ENCODE assay signal across 21 mouse cellular contexts in the genomic region with DNA sequence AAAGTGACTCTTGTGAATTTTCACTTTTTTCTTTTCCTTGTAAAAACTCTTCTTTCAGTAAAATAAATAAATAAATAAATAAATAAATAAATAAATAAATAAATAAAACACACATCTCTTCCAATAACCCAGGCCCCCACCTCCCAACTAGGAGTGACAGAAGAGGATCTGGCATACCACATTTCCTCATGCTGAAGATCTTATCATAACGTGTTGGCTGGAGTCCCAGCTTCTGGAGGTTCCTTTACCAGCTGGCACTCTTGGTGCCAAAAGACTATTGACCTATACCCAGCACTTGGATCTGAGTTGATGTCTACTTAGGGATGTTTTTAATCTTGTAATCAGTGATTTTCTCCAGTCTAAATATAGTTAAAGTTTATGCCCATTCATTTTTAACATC.
DNase-seq lines count a peak whose midpoint lies in the region; ATAC-seq and TF ChIP-seq lines count a peak whose summit lies in the region.
"Had no signal": no experiment of that assay in that cellular context is flagged by ENCODE, and none has a peak within 500 bp of the region (broad histone marks: within the 10 kb centered on the region; RNA-seq: fewer than 3 reads in every experiment).

No protein-coding gene starts in this region.

- no peak for TF ChIP-seq POLR2A in lung, adult 2 months (IDR thresholded peaks at IDR 0.05; ENCODE audit: borderline replicate concordance, extremely low read depth, low read depth, low read length)

- no peak for ATAC-seq in granulocyte monocyte progenitor cell, adult 5-6 weeks (replicated peaks; ENCODE audit: poor library complexity, severe bottlenecking)
- ATAC-seq: forebrain, postnatal 0 days; inflammation-experienced regulatory T-cells, adult 6 months had no signal

- H3K4me1 ChIP-seq in lung, adult 2 months (ENCODE audit: control insufficient read depth, insufficient read depth, low read length): no peaks in the 10 kb centered on the region
- H3K4me1 ChIP-seq: hindbrain, embryonic 10.5 days; midbrain, embryonic 12.5 days had no signal

- H3K4me3 ChIP-seq in lung, adult 2 months (replicated peaks; ENCODE audit: extremely low read depth, low read depth, low read length): no peak overlapping the region
- H3K4me3 ChIP-seq: erythroblast, embryonic 14.5 days; gastrocnemius, adult 2 months; hindbrain, embryonic 10.5 days; midbrain, embryonic 12.5 days had no signal

- WGBS in lung, adult 2 months: 21% methylated on average over 1 of the region's 1 CpGs

- no peak for TF ChIP-seq CTCF in lung, adult 2 months (IDR thresholded peaks at IDR 0.05; ENCODE audit: insufficient read depth, low read length)

- peak; percentile 62 to 70 for DNase-seq in cerebellum, postnatal 14 days
- no peak for DNase-seq in cerebellum, adult 9-10 months
- peak; percentile 3 to 21 for DNase-seq in lung, adult 18-20 months
- no peak for DNase-seq in lung, adult 2 months
- DNase-seq in adipocyte (ENCODE audit: low spot score): peak; percentile 4
- DNase-seq in lung, postnatal 14 days: peak; percentile 15
- no peak for DNase-seq in testis, postnatal 10 days (ENCODE audit: low spot score)
- DNase-seq: adrenal gland, adult 2 months; cerebellum, adult 8-10 months; forebrain, postnatal 0 days; gastrocnemius, adult 2 months; heart, adult 18-20 months; kidney, postnatal 4 days; layer of hippocampus, postnatal 36 days; right cerebral cortex, adult 18-20 months; thymus, adult 2 months had no signal

Comparison
In these comparisons a context has a peak if more than half of its experiments do, and no peak if none do; other contexts are left out.
1. DNase-seq: peak in cerebellum, postnatal 14 days (2 of 2), lung, adult 18-20 months (2 of 2), adipocyte (single experiment) and lung, postnatal 14 days (single experiment); none in cerebellum, adult 9-10 months (single experiment), lung, adult 2 months (single experiment) and testis, postnatal 10 days (single experiment).